Mouse (Mus musculus) testis, postnatal 10 days (tissue): ENCODE data around the gene Lexm.

Source experiments
- DNase-seq: peaks from one replicate; pipeline ENCODE4 v3.0.0; 2021; ENCODE audit warnings: low spot score

Gene Lexm

DNA sequence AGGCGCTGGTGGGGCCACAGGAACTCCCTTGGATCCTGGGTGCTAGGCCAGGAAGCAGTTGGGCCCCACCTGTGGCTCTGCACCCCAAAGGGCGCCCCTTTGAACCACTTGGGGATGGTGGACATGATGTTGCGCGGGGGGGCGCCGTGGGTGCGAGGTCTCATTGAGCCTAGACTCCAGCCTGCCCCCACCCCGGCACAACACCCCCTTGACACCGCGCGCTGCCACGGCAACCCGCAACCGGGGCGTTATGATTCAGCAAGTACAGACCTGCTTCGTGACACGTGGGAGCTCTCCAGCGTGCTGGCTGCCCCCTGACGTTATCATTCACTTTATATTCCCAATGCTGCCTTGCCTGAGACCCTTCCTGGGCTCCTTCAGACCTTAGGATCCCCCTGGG lies at the start of gene Lexm:
Gene Lexm (minus strand): TSS at position 186 of the 400 bp plus-strand sequence.
- peak; percentile 61 for DNase-seq

DNA sequence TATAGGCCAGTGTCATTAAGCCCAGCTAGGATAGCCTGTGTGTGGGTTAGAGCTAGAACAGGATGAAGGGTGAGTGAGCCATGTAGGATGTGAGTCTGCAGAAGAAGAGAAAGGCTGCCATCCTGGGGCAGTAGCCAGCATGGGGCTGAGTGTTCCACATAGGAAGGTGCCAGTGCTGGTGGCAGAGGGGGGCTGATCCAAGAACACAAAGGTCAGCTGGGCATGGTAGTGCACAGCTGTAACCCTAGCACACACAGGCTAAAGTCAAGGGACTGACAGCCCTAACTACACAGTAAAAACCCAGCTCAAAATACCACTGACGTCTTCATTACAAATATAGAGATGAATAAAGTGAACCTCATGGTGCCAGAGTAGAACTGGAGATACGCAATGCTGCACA lies 49.5 kb upstream of the Lexm start:
- DNase-seq, result no peak

DNA sequence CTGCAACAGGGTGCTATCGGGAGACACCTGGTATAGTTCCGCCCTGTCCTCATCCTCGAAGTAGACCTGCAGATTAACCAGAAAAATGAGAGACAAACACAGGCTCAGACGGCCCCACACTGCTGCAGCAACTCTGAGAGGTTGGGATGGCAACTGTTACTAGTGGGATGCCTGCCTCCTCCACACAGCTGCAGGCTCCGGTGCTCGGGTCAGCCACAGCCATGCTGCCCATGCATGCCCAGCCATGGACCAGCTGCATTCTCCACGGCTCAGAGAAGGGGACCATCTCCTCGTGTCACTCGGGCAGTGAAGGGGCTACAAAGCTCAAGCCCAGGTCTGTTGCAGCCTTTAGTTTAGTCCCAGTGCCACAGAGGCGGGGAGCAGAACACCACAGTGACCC lies 48.6 kb upstream of the Lexm start:
- no peak for DNase-seq

DNA sequence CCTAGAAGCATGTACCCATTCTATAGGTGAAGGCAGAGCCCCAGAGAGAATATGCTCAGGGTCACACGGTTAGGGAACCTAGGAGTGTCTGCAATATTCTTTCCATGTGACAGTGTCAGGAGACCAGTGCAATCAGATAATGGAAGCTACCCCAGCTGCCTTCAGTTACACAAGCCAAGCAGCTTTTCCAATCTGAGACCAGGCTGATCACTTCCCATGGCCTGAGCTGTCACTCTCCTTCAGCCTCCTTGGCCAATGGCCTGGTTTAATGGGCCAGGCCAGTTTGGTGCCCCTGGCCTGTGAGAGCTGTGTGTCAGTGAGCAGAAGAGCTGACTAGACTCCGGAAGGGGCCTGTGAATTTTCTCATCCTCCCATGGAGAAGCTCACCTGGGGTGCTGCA lies 48.2 kb upstream of the Lexm start:
- no peak for DNase-seq

DNA sequence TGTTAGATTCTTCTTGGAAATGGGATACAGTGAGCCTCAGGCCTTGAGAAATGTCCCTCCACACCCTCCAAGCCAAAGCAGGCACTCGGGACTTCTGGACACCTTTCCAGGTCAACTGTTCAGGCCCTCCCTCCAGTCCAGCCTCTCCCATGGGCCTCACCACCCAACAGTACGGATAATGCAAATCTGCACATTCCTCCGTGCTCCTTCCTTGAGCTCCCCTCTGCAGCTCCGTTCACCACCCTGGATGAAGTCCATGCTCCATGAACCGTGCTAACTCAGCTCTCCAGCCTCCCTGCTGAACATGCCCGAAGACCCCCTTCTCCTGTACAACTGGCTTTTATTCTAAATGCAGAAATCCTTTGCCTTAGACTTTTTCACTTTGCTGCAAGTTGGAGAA lies 47.7 kb upstream of the Lexm start:
- DNase-seq, result no peak

- no peak for DNase-seq
Measured at GRCm38 (mm10) chr4:106663956-106664470, 47.0 kb upstream of the Lexm start.

GRCm38 (mm10) chr4:106655681-106656080 lies 38.6 kb upstream of the Lexm start:
- no peak for DNase-seq

GRCm38 (mm10) chr4:106653051-106653450 lies 36.0 kb upstream of the Lexm start:
- no peak for DNase-seq

DNA sequence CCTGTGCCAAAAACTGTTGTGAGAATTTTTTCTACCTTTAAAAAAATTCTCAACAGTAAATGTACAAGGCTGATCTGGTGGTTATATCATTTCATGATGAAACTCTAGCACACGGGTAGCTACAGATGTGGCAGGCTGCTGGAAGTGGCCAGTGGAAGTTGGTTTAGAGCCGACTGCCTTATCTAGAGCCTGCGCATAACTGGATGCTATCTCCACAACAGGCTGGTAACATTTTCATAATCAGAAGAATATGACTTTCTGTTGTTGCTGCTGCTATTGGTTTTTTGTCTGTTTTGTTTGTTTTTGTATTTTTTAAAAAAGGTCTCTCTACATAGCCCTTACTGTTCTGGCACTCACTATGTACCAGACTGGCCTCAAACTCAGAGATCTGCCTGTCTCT lies 35.5 kb upstream of the Lexm start:
- DNase-seq, result no peak

DNA sequence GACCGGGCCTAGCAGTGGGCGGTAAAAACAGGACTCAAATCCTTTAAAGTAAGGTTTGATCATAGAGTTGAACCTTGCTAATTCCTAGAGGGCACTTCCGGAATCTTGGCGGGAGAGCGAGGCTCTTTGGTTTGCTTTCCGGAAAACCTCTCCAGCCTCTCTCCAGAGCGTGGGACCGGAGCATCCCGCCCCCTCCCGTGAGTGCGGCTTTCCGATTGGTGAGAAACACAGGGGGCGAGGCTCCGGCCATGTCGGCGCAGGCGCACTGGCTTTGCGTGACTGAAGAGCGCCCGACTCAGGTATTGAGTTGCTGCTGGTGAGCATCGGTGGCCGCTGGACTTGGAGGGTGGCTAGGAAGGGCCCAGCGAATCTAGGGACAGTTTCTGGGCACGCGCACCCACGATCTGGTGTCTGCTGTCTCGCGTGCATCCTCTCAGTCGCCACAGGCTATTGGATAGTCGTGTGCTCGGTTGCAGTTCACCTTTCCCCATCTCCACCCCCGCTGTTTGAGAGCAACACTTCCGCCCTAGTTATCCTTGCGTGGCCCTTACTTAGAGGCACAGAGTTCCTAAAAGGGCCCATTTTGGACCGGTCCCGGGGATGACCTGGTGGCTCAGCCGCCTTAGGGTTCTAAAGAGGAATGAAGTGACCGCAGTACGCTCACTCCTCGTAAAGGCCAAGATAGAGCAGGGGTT lies 33.9 kb upstream of the Lexm start, which contains the start of gene Pars2:
Gene Pars2 (plus strand): TSS at position 237 of the 695 bp plus-strand sequence.
- peak; percentile 97 for DNase-seq

DNA sequence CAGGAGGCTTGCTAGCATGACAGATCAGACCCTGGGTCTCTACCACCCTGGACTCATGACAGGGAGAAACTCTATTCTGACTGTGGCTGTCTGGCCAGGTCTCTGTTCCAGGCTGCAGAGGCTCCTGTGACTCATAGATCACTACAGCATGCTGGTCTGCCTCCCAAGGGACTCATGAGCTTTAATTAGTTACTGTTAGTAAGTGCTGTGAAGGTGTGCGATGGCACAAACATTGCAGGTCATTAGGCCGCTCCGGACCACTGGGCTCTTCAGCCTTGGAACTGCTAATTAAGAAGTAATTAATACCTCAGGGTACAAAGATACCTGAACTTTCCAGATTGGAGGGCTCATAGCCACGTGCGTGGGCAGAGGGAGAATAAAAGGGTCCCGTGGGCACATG lies 30.1 kb upstream of the Lexm start:
- DNase-seq, result no peak

DNA sequence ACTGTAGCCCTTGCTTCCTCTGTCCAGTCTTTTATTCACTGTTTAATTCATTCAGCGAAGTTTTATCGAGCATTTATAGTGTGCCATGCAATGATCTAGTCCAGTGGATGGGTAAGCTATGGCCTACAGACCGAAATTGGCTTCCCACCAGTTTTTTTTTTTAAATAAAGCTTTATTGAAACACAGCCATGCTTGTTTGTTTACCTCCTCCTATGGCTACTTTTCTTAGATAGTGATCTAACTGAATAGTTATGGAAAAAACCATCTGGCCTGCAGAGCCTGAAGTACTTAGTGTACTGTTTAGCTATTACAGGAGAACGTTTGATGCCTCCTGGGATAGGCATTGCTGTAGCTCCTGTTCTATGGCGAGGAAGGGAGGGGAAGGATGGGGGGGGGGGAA lies 28.8 kb upstream of the Lexm start:
- no peak for DNase-seq

GRCm38 (mm10) chr4:106644218-106644610 lies 27.2 kb upstream of the Lexm start:
- no peak for DNase-seq

- DNase-seq, result peak; percentile 60
Measured at GRCm38 (mm10) chr4:106643483-106644217, 26.6 kb upstream of the Lexm start.

DNA sequence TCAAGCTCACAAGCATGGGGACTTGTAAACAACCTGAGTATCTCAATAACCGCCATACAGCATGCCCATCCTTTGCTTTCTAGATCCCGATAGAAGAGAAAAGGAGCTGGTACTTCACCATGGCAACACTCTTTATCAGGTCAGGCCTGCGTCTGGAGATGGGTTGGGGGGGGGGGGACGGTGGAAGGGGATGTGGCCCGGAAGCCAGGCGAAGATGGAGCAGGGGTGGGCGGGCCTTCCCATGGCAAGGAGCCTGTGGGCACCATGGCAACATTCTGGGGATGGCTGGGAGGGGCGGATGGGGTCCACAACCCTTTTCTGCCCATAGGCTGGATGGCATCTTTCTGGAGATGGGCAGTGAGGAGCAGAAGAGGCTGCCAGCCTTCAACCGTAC lies 17.0 kb upstream of the Lexm start:
- DNase-seq, result no peak

DNA sequence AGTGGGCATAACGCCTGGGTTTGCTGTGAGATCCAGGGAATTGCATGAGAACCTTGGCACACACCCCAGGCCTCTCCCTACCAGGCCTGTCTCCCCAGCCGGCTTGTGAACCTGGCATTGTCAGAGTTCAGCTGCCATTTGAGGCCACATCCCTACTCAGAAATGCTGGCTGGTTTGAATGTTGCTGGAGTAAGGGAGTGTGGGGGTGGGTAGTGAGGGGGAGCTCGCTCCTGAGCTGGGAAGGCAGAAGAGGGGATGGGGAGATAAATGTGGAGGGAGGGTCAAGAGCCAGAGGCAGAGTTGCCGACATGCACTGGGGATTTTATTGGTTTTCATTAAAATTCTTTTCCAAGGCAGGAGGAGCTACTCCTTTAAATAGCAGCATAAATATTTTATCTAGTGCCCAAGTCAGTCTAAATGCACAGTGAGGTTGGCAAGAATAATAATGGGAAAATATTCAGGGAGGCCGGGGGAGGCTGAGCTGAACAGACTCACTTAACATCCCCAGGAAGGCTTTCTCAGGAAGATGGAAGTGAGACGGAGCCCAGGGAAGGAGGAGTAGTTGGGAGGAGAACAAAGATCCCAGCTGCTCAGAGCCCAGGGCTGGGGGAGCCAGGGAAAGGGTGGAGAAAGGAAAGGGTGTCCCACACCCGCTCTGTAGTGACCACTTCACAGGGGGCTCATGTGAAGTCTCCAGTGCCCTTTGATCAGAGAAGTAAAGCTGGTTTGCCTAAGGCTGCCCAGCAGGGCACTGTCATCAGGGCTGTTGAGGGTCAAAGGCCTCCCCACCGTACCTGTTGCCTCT lies 16.4 kb upstream of the Lexm start:
- DNase-seq, result no peak

GRCm38 (mm10) chr4:106632313-106632712 lies 15.3 kb upstream of the Lexm start:
- DNase-seq, result no peak

DNA sequence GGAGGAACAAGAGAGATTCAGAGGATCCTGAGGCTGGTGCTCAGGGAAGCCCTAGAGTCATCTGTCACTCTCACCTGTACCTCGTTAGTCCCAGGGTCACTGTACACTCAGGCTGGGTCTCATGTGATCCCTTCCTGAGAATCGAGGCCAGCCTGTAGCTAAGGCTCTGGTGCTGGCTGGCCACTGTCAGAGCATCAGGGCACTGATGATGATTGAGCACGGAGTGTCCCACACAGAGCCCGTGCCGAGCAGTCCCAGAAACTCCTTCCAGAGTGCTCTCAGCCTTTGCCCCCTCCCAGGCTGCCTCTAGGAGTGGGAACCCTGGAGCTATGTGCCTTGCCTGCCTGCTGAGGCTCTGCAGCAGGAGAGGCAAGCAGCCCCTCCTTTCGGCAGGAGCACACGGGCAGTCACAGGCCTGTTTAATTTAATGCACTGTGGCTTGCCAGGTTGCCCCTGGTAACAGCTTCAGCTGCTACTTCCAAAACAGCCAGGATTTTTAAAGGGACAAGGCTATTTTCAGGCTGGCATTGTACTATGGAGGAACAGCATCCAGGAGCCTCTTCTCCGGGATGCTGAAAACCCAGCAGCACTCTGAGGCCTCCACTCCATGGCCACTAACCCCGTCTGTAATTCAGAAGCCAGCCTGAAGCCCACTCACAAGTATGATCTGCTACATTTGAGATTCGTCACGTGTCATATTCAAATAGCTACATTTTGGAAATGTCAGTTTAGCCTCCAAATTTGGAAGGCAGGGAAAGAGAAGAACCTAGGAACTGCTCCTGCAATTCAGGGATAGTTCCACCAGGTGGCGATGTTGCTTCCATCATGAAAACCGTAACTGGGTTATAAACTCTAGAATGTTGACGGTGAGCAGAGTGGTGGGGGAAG lies 13.5 kb upstream of the Lexm start:
- peak; percentile 74 for DNase-seq

GRCm38 (mm10) chr4:106629374-106629773 lies 12.3 kb upstream of the Lexm start:
- DNase-seq, result no peak

- DNase-seq, result no peak
Measured at GRCm38 (mm10) chr4:106628650-106629360, 11.8 kb upstream of the Lexm start.

DNA sequence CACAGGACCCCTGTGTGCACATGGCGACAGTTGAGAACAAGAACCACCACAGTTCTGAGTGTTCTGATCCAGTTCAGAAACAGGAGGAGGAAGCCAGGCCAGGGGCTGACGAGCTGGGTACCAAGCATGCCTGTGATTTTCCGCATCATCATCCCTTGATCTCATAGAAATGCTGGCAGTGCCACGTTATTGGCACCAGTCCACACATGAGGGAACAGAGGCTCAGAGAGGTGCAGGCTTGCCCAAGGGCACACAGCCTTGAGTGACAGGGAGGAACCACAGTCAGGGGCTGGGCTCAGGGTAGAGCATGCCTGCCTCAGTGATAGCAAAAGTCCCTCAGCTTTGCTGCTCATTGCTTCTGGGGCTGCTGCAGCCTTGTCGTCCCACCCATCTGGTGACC lies 10.8 kb upstream of the Lexm start:
- no peak for DNase-seq
